Mouse (Mus musculus): ENCODE results near the gene Snrpg.
A peak's percentile ranks its signal among the peaks of the same experiment; 100 is the strongest.
"Not testable (repeated sequence)": the region's sequence is repeated elsewhere in the genome, so short reads cannot be mapped to it uniquely, and the experiment has no call there.

The Snrpg gene

GRCm38 (mm10) chr6:86366853-86367249, 4.3 kb upstream of the Snrpg start:
- DNase-seq (ENCODE audit: low read depth, low spot score), result no peak

DNA sequence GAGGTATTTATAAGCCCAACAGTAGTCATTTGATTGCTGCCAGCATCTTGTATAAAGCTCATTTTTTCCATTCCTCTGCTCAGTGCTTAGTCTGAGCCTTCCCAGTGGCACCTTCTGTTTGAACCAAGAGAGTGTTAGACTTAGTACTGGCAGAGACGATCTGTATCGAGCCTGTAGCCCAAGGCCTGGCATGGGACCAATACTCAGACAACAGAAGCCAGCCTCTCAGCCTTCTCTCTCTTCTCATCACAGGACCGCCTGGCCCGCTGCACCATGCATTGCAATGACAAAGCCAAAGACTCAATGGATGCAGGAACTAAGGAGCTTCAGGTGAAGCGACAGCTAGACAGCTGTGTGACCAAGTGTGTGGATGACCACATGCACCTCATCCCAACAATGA, 2.6 kb upstream of the Snrpg start:
- no peak for DNase-seq (ENCODE audit: low read depth, low spot score)

GRCm38 (mm10) chr6:86370093-86370713, 901 bp upstream of the Snrpg start:
- DNase-seq (ENCODE audit: low read depth, low spot score), result no peak

DNA sequence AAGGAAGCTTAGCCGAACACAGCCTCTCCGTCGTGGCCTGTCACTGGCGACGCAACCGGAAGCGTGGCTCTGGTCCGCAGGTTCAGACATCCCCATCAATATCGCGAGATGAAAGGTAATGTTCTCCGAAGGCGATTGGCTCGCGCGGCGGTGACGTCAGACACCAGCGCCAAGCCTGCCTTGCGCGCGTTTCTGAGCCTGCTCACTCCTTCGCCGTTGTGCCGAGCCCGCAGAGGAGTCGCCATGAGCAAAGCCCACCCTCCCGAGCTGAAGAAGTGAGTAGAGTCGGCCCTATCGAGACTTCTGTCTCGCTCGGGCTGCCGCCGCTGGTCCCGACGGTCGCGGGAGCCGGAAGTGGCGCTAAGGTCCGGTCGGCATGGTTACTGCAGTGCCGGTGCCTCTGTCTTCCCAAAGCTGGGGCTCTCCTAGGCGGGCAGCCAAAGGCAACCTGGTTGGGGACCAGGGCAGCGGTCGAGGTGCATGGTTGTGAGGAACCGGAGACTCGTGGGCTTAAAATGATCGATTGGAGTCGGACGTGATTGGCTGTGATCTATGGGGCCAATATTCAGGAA, 322 bp downstream of the Snrpg start:
- peak; percentile 85 for DNase-seq (ENCODE audit: low read depth, low spot score)

- no peak for DNase-seq (ENCODE audit: low read depth, low spot score)
Observed at GRCm38 (mm10) chr6:86371950-86372516, 929 bp downstream of the Snrpg start.

- no peak for DNase-seq (ENCODE audit: low read depth, low spot score)
Observed at GRCm38 (mm10) chr6:86373556-86373955, 2.5 kb downstream of the Snrpg start.

GRCm38 (mm10) chr6:86378341-86378740, 7.2 kb downstream of the Snrpg start:
- no peak for DNase-seq (ENCODE audit: low read depth, low spot score)

GRCm38 (mm10) chr6:86380112-86380511, 9.0 kb downstream of the Snrpg start:
- not testable (repeated sequence) for DNase-seq (ENCODE audit: low read depth, low spot score)

- no peak for DNase-seq (ENCODE audit: low read depth, low spot score)
Observed at GRCm38 (mm10) chr6:86382551-86382950, 11.4 kb downstream of the Snrpg start.

GRCm38 (mm10) chr6:86383370-86383769, 12.3 kb downstream of the Snrpg start:
- no peak for DNase-seq (ENCODE audit: low read depth, low spot score)

DNA sequence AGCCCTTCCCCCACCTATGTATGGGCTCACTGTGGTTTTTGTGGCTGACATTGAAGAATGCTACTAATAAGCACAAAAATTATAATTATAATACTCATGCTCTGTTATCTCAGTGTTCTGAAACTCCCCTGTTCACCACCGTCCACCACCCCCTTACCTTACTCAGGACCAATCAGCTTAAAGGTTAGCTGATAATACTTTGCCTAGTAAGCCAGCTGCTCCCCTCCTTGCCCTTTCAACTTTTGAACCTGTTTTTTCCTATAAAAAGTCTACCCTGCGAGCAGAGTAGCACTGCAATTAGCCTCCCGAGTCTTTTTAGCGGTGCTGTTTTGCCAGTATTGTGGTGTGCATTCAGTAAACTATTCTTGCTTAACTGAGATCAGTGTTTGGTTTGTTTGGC, 13.6 kb downstream of the Snrpg start:
- DNase-seq (ENCODE audit: low read depth, low spot score), result no peak

GRCm38 (mm10) chr6:86385362-86386104, 14.4 kb downstream of the Snrpg start:
- no peak for DNase-seq (ENCODE audit: low read depth, low spot score)

DNA sequence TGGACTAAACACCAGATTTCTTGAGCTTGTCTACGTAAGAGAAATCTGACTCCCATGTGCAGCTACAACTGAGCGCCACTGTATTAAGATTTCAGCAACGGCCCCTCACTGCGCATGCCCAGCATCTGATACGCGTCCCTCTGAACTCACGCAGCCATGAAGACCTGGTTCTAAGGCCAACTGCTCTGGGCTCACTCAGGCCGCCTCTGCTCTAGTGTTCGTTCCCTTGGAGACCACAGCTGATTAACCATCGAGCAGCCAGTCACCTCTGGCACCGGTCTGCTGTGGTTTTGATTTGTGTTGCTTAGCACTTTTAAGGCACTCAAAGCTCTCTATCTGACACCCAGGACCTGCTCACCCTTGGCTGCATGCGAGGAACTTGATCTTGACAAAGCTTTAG, 16.2 kb downstream of the Snrpg start:
- no peak for DNase-seq (ENCODE audit: low read depth, low spot score)

GRCm38 (mm10) chr6:86388461-86388860, 17.4 kb downstream of the Snrpg start:
- no peak for DNase-seq (ENCODE audit: low read depth, low spot score)

DNA sequence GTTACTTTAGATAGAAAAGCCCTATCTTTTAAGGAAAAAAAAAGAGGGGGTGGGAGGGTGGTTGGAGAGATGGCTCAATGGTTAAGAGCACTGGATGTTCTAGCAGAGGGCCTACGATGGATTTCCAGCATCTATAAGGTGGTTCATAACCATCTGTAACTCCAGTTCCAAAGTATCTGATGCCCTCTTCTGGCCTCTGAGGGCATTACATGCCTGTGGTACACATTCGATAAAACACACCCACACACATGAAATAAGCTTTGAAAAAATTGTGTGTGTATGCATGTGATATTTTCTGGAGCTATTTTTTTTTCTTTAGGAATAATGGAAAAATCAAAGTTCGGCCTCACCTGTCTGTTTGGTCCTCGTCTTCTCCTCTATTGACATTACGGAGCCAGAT, 20.2 kb downstream of the Snrpg start:
- DNase-seq (ENCODE audit: low read depth, low spot score), result no peak

DNA sequence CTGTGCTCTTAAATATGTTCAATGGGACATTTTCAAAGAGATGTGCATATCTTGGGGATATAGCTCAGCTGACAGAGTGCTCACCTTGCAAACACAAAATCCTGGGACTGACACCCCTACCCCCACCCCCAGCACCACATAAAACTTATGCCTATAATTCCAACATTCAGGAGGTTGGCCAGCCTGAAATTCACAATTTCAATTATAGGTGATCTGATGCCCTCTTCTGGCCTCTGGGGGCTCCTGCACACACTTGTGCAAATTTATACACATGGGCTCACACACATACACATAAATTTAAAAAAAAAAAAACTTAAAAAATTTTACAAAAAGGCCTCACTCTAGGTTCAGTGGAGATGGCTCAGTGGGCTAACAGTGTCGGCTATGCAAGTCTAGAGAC, 22.1 kb downstream of the Snrpg start:
- no peak for DNase-seq (ENCODE audit: low read depth, low spot score)

GRCm38 (mm10) chr6:86394078-86394720, 23.1 kb downstream of the Snrpg start:
- DNase-seq (ENCODE audit: low read depth, low spot score), result no peak

DNA sequence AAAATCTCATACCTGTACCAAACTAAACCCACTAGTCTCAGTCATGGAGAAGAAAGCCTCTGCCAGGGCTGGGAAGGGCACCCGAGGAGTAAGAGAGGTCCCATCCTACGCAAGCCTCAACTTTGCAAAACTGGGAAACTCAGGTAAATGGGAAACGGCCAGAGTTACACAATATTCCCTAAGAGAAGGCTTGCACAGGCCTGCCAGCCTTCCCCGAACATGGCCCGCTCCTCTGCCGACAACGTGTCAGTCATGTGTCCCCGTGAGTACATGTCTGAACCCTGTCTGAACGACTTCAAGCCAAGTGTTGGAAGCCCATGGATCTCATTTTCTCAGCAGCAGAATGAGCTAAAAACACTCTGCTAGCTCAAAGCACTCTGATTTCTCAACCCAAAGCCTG, 23.9 kb downstream of the Snrpg start:
- no peak for DNase-seq (ENCODE audit: low read depth, low spot score)

DNA sequence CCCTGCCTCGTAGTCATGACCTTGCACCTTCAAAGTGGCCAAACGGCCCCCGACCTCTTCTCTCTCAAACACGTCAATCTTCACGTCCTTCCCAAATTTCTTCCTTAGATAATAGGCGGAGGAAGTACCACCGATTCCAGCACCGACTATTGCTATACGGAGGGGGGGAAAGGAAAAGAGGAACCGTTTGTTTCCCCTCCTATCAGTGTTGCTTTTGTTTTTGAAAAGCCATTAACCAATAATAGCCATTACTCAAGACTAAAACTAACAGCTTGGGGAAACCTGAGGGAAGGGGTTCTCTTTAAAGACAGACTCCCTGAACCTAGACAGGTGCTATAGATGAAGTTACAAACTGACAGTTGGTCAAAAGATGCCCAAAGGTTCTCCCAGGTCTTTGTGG, 24.9 kb downstream of the Snrpg start:
- DNase-seq (ENCODE audit: low read depth, low spot score), result no peak

DNA sequence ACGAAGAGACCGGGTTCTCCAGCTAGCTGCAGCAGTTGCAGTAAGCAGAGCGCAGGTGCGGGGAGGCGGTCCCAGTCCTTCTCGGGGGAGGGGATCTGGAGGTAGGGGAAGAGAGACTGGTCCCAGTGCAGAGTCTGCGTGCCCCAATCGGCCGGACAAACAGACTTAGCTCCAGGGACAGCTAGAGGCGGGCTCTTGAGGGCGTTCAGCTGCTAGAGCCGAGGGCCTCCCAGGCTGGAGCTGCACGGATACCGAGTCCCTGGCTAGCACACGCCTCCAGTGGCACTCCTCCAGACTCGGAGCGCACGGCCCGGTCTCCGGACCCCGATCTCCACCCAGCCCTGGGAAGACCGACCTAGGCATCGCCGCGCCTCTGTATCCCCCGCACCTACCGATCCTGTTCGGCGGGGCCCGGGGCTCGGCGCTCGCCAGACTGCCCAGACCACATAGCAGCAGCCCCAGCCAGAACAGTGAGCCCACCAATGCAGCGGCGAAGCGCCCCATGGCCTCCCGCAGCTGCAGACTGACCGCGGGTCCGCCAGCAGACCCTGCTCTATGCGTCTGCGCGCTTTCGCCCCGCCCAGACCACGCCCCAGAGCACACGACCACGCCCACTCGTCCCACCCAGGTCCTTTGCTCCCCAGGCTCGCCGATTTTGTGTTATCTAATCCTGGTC, 25.6 kb downstream of the Snrpg start, which contains the start of gene Pcyox1:
TSS of gene Pcyox1 (minus strand) at position 574 of the 676 bp plus-strand sequence.
- peak; percentile 61 for DNase-seq (ENCODE audit: low read depth, low spot score)

GRCm38 (mm10) chr6:86397257-86397980, 26.3 kb downstream of the Snrpg start:
- DNase-seq (ENCODE audit: low read depth, low spot score), result no peak
